Mouse (Mus musculus) liver, adult 2 months (tissue): ENCODE measurements around the gene Rufy4. TPM values are rescaled to one million over a fixed set of nuclear protein-coding genes. Genes with fewer than 3 reads are reported as not detected.

Experiments used
- DNase-seq: peaks from one replicate; pipeline ENCODE4 v3.0.0-alpha.2; 2011; ENCODE audit warnings: low read depth, low spot score; ENCODE audit errors: extremely low read depth
- H3K27ac ChIP-seq: fragments of 200-500 bp; replicated peaks from 2 replicates; pipeline ENCODE4 v1.5.1; 2012; ENCODE audit warnings: low read depth, mild to moderate bottlenecking, control low read depth, inconsistent platforms, low read length; ENCODE audit not compliant: insufficient read depth
- H3K27me3 ChIP-seq: fragments of 200-500 bp; 2 replicates; pipeline ENCODE4 v1.6.1; 2012; ENCODE audit warnings: mild to moderate bottlenecking, moderate library complexity, low read length, inconsistent platforms; ENCODE audit not compliant: control insufficient read depth, insufficient read depth
- H3K36me3 ChIP-seq: fragments of 200-500 bp; 2 replicates; pipeline ENCODE4 v1.6.1; 2012; ENCODE audit warnings: low read length, inconsistent platforms; ENCODE audit not compliant: control insufficient read depth, insufficient read depth
- H3K4me1 ChIP-seq: fragments of 200-500 bp; 2 replicates; pipeline ENCODE4 v1.6.1; 2011; ENCODE audit warnings: low read length; ENCODE audit not compliant: control insufficient read depth, insufficient read depth
- H3K4me3 ChIP-seq: fragments of 200-500 bp; 2 replicates; pipeline ENCODE4 v1.5.1; 2011; ENCODE audit warnings: low read depth, mild to moderate bottlenecking, control low read depth, low read length, moderate library complexity; ENCODE audit not compliant: insufficient read depth
- H3K79me2 ChIP-seq: fragments of 200-500 bp; 2 replicates; pipeline ENCODE4 v1.6.1; 2012; ENCODE audit warnings: inconsistent platforms, mild to moderate bottlenecking, low read length, moderate library complexity; ENCODE audit not compliant: control insufficient read depth, insufficient read depth
- H3K9ac ChIP-seq: fragments of 200-500 bp; 2 replicates; pipeline ENCODE4 v1.6.1; 2012; ENCODE audit warnings: low read depth, mild to moderate bottlenecking, control low read depth, inconsistent platforms, low read length
- CTCF ChIP-seq: fragments of 200-500 bp; IDR thresholded peaks from 2 replicates; pipeline ENCODE4 v1.5.1; 2011; ENCODE audit warnings: low read depth, low read length, control low read depth
- POLR2A ChIP-seq: fragments of 200-500 bp; IDR thresholded peaks from 2 replicates; pipeline ENCODE4 v1.6.1; 2011; ENCODE audit warnings: low read length, control low read depth; ENCODE audit not compliant: insufficient read depth; ENCODE audit errors: extremely low read depth
- WGBS: fragments of 180-500 bp; shearing (Covaris S2); methylation state at CpG from one replicate; pipeline ENCODE4 v1.1.7; 2018; 5-methylcytosine and 5-hydroxymethylcytosine counted together
- polyA plus RNA-seq: library from polyadenylated mRNA; depleted of rRNA; stranded (reverse); fragments of >200 nt; gene quantifications from 2 replicates; pipeline ENCODE4 v1.2.3, GENCODE M21; 2012
- total RNA-seq: library from RNA; depleted of rRNA; stranded (reverse); fragments of >200 nt; gene quantifications from 2 replicates; pipeline ENCODE4 v1.2.3, GENCODE M21; 2014

Gene Rufy4
- total and polyA plus RNA-seq, 2 experiments = 0.32 to 0.37 TPM

- no peaks in the 10 kb centered on the region for H3K4me1 ChIP-seq
- 84% methylated on average over 6 of the region's 6 CpGs for WGBS
- no peak for DNase-seq
- H3K27ac ChIP-seq = no peak overlapping the region
- H3K79me2 ChIP-seq = no peaks in the 10 kb centered on the region
- no peaks in the 10 kb centered on the region for H3K36me3 ChIP-seq
- no peak overlapping the region for H3K4me3 ChIP-seq
- H3K27me3 ChIP-seq = no peaks in the 10 kb centered on the region
- H3K9ac ChIP-seq = no peak overlapping the region
- no peak for TF ChIP-seq CTCF
- TF ChIP-seq POLR2A = no peak
Measured at GRCm38 (mm10) chr1:74149106-74149885, 24.0 kb downstream of the Rufy4 start.

DNA sequence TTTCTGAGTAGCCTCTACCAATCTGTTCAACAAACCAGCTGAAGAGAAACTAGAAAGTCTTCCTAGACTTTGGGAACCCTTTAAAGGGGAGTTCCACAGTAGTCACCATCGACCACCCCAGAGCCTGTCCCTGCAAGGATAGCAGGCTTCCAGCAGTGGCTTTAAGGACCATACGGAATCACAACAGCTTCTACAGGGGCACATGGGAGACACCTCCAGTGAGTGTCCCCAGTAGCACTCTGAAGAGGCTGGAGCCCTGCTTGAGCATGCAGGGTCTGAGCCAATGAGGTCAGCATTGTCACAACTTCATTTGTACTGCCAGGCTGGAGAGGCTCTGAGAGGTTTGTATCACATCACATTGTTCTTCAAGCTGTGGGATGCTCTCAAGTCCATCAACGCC lies 24.8 kb downstream of the Rufy4 start:
- H3K27me3 ChIP-seq = no peaks in the 10 kb centered on the region
- no peak for DNase-seq
- TF ChIP-seq CTCF (no peak), POLR2A (no peak)
- no peak overlapping the region for H3K4me3 ChIP-seq
- 84% methylated on average over 3 of the region's 3 CpGs for WGBS
- H3K9ac ChIP-seq = no peak overlapping the region
- H3K79me2 ChIP-seq = no peaks in the 10 kb centered on the region
- no peak overlapping the region for H3K27ac ChIP-seq
- no peaks in the 10 kb centered on the region for H3K36me3 ChIP-seq
- no peaks in the 10 kb centered on the region for H3K4me1 ChIP-seq

GRCm38 (mm10) chr1:74151091-74151490 lies 25.8 kb downstream of the Rufy4 start:
- TF ChIP-seq POLR2A = no peak
- TF ChIP-seq CTCF = no peak
- no peak for DNase-seq

DNA sequence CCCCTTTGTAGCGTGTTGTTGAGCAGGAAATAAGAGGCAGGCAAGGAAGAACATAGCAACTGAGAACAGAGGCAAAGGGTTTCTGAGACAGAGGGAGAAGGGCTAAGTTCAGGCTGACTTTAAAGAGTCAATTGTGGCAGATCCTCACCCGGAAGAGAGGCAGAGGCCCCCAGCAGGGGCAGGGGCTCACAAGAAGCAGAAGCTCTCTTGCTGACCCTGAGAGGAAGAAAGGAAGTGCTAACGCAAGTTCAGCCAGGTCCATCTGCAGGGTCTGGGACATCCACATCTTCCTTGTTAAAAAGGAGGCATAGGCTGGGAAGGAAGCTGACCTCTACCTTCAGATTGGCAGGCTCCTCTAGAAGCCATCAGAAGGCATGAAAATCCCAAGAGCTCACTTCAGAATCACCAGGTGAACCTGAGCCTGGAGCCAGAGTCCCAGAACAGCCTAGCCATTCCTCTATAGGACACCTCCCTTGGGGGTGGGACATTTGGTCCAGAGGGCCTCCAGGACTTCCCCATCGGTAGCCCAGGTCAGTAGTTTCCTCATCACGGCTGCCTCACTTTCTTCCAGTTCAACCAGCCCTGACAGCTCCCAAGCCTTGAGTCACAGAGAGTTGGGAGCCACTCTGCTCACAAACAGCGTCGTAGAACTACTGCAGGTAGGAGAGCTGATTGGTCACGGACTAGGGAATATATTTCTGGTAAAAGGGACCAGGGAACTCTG lies 28.3 kb downstream of the Rufy4 start, which contains the start of gene Cxcr2:
Cxcr2 (plus strand) TSS at position 529 of the 724 bp plus-strand sequence.
- H3K4me1 ChIP-seq = no peaks in the 10 kb centered on the region
- H3K4me3 ChIP-seq = no peak within 1 kb of the TSS
- no peaks in the 10 kb centered on the region for H3K79me2 ChIP-seq
- H3K27me3 ChIP-seq = no peaks in the 10 kb centered on the region
- TF ChIP-seq POLR2A = no peak
- no peak for TF ChIP-seq CTCF
- no peak for DNase-seq
- 74% methylated on average over 8 of the region's 8 CpGs for WGBS
- no peaks in the 10 kb centered on the region for H3K36me3 ChIP-seq
- no peak within 1 kb of the TSS for H3K9ac ChIP-seq
- H3K27ac ChIP-seq = no peak within 1 kb of the TSS

More at GRCm38 (mm10) chr1:74151091-74151490, 25.8 kb downstream of the Rufy4 start:
- Histone ChIP-seq H3K4me1 (no peaks in the 10 kb centered on the region), H3K4me3 (no peak overlapping the region), H3K36me3 (no peaks in the 10 kb centered on the region), H3K27me3 (no peaks in the 10 kb centered on the region), H3K9ac (no peak overlapping the region), H3K27ac (no peak overlapping the region), H3K79me2 (no peaks in the 10 kb centered on the region)
- 45% methylated on average over 3 of the region's 3 CpGs for WGBS

GRCm38 (mm10) chr1:74155435-74156012 lies 30.2 kb downstream of the Rufy4 start:
- Histone ChIP-seq H3K4me1 (no peaks in the 10 kb centered on the region), H3K4me3 (no peak overlapping the region), H3K79me2 (no peaks in the 10 kb centered on the region), H3K36me3 (no peaks in the 10 kb centered on the region), H3K27me3 (no peaks in the 10 kb centered on the region), H3K27ac (no peak overlapping the region), H3K9ac (no peak overlapping the region)
- TF ChIP-seq CTCF = no peak
- no peak for TF ChIP-seq POLR2A
- DNase-seq = no peak
- WGBS = 82% methylated on average over 6 of the region's 6 CpGs
